Mouse (Mus musculus): ENCODE results near the gene Coro1a.
"Not testable (repeated sequence)": the region's sequence is repeated elsewhere in the genome, so short reads cannot be mapped to it uniquely, and the experiment has no call there.

Coro1a gene

GRCm38 (mm10) chr7:126707442-126708174 is at the start of gene Coro1a:
TSS of gene Coro1a (minus strand) at chr7:126707787.
- in situ Hi-C loops (cut with MboI; ENCODE audit: unreplicated experiment in 2 of 2) = loop anchor here in 1 of 2 experiments (5.0 kb wide), 1 partner anchor 45 kb away; no protein-coding TSS in a partner anchor

GRCm38 (mm10) chr7:126754866-126755265 is 47.3 kb upstream of the Coro1a start:
- in situ Hi-C loops (cut with MboI; ENCODE audit: unreplicated experiment in 2 of 2) = loop anchor here in 1 of 2 experiments (5.0 kb wide), 1 partner anchor 48 kb away; the partner anchor contains the start of gene Coro1a

- in situ Hi-C loops (cut with MboI; ENCODE audit: unreplicated experiment in 2 of 2) = loop anchor here in 1 of 2 experiments (5.0 kb wide), 1 partner anchor 42 kb away; the partner anchor contains the start of gene Coro1a
Observed at GRCm38 (mm10) chr7:126749582-126750343, 42.2 kb upstream of the Coro1a start.

- in situ Hi-C loops (cut with MboI; ENCODE audit: unreplicated experiment in 2 of 2) = no loop called here
Observed at GRCm38 (mm10) chr7:126748824-126749223, 41.2 kb upstream of the Coro1a start.

GRCm38 (mm10) chr7:126746798-126747197 is 39.2 kb upstream of the Coro1a start:
- in situ Hi-C loops (cut with MboI; ENCODE audit: unreplicated experiment in 2 of 2) = no loop called here

GRCm38 (mm10) chr7:126746066-126746465 is 38.5 kb upstream of the Coro1a start:
- in situ Hi-C loops (cut with MboI; ENCODE audit: unreplicated experiment in 2 of 2) = no loop called here

- in situ Hi-C loops (cut with MboI; ENCODE audit: unreplicated experiment in 2 of 2) = no loop called here
Observed at GRCm38 (mm10) chr7:126741964-126742482, 34.4 kb upstream of the Coro1a start.

GRCm38 (mm10) chr7:126741452-126741851 is 33.9 kb upstream of the Coro1a start:
- in situ Hi-C loops (cut with MboI; ENCODE audit: unreplicated experiment in 2 of 2) = no loop called here

GRCm38 (mm10) chr7:126740977-126741376 is 33.4 kb upstream of the Coro1a start:
- in situ Hi-C loops (cut with MboI; ENCODE audit: unreplicated experiment in 2 of 2) = no loop called here

- in situ Hi-C loops (cut with MboI; ENCODE audit: unreplicated experiment in 2 of 2) = no loop called here
Observed at GRCm38 (mm10) chr7:126740132-126740735, 32.6 kb upstream of the Coro1a start.

GRCm38 (mm10) chr7:126739551-126739950 is 32.0 kb upstream of the Coro1a start:
- in situ Hi-C loops (cut with MboI; ENCODE audit: unreplicated experiment in 2 of 2) = no loop called here

GRCm38 (mm10) chr7:126736122-126736521 is 28.5 kb upstream of the Coro1a start:
- in situ Hi-C loops (cut with MboI; ENCODE audit: unreplicated experiment in 2 of 2) = no loop called here

- in situ Hi-C loops (cut with MboI; ENCODE audit: unreplicated experiment in 2 of 2) = not testable (repeated sequence)
Observed at GRCm38 (mm10) chr7:126730256-126730789, 22.7 kb upstream of the Coro1a start.

GRCm38 (mm10) chr7:126725667-126726066 is 18.1 kb upstream of the Coro1a start:
- in situ Hi-C loops (cut with MboI; ENCODE audit: unreplicated experiment in 2 of 2) = no loop called here

GRCm38 (mm10) chr7:126725077-126725476 is 17.5 kb upstream of the Coro1a start:
- in situ Hi-C loops (cut with MboI; ENCODE audit: unreplicated experiment in 2 of 2) = no loop called here

- in situ Hi-C loops (cut with MboI; ENCODE audit: unreplicated experiment in 2 of 2) = no loop called here
Observed at GRCm38 (mm10) chr7:126721635-126722034, 14.0 kb upstream of the Coro1a start.

GRCm38 (mm10) chr7:126718787-126719337 is 11.3 kb upstream of the Coro1a start:
- in situ Hi-C loops (cut with MboI; ENCODE audit: unreplicated experiment in 2 of 2) = no loop called here

GRCm38 (mm10) chr7:126717566-126717965 is 10.0 kb upstream of the Coro1a start:
- in situ Hi-C loops (cut with MboI; ENCODE audit: unreplicated experiment in 2 of 2) = no loop called here

GRCm38 (mm10) chr7:126715679-126716078 is 8.1 kb upstream of the Coro1a start:
- in situ Hi-C loops (cut with MboI; ENCODE audit: unreplicated experiment in 2 of 2) = no loop called here

GRCm38 (mm10) chr7:126711910-126712309 is 4.3 kb upstream of the Coro1a start:
- in situ Hi-C loops (cut with MboI; ENCODE audit: unreplicated experiment in 2 of 2) = no loop called here

Measured in v-Abl transformed pro-B cells (cell line).